Mouse (Mus musculus) forelimb bud, embryonic 11.5 days (tissue): Measurements from ENCODE around the gene Gm17467.
"Not testable (repeated sequence)": the region's sequence is repeated elsewhere in the genome, so short reads cannot be mapped to it uniquely, and the experiment has no call there.

Experiments used
- DNase-seq: peaks from one replicate; pipeline ENCODE4 v3.0.0-alpha.2; 2012; ENCODE audit warnings: low read depth, low spot score

Gm17467 gene

DNA sequence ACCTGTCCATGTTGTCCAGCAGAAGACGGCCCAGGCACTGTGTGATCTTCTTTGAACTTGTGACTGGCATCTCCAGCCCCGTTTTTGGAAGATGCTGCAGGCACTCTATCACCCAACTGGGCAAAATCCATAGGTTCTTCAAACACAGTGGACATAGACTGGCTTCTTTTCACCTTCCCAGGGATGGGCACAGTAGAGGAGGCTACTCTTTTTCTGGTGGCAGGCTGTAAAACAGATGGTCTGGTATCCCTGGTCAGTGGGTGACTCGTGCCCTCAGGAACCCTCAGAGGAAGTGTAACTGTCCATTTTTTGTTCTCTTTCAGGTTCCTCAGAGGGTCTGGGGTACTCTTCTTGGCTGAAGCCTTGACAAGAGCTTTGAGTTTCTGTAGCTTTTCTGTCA lies at the start of gene Gm17467:
Gene Gm17467, minus strand, starts transcription at position 101 of the 400 bp plus-strand sequence.
- DNase-seq, result not testable (repeated sequence)
